ENCODE assay signal across 24 mouse cellular contexts in genomic region chr5:51771655-51772054, GRCm38 (mm10).
DNase-seq lines count a peak whose midpoint lies in the region; ATAC-seq lines count a peak whose summit lies in the region.
"Had no signal": no experiment of that assay in that cellular context is flagged by ENCODE, and none has a peak within 500 bp of the region (broad histone marks: within the 10 kb centered on the region; RNA-seq: fewer than 3 reads in every experiment).

No protein-coding gene starts in this region.

- no peak for DNase-seq in forebrain, embryonic 11.5 days (ENCODE audit: low spot score)
- peak; percentile 84 for DNase-seq in brain, adult 2 months (ENCODE audit: low read depth, low spot score)
- DNase-seq in cerebellum, adult 11 months = peak; percentile 9
- DNase-seq in cerebellum, adult 9-11 months = peak; percentile 54
- no peak for DNase-seq in layer of hippocampus, adult 9-11 months
- DNase-seq: adrenal gland, adult 2 months; B cell, adult 2 months; gastrocnemius, adult 2 months; kidney, postnatal 36 days; liver, postnatal 0 days; lung, postnatal 14 days; right cerebral cortex, postnatal 4 days; thymus, postnatal 36 days had no signal

- WGBS in forebrain, embryonic 16.5 days = 50% methylated on average over 2 of the region's 2 CpGs
- WGBS in forebrain, embryonic 11.5 days = 83% methylated on average over 2 of the region's 2 CpGs

- H3K4me3 ChIP-seq in forebrain, embryonic 16.5 days (replicated peaks; ENCODE audit: low read length) = no peak overlapping the region
- H3K4me3 ChIP-seq in forebrain, embryonic 11.5 days (ENCODE audit: low read depth, low read length) = no peak overlapping the region
- H3K4me3 ChIP-seq: gastrocnemius, adult 2 months; heart, embryonic 10.5 days; kidney, embryonic 15.5 days; limb, embryonic 12.5 days; megakaryocyte, embryonic 14.5 days had no signal

- peak; percentile 66 for ATAC-seq in forebrain, embryonic 16.5 days
- no peak for ATAC-seq in forebrain, embryonic 11.5 days (replicated peaks; ENCODE audit: low FRiP score)
- ATAC-seq in megakaryocyte progenitor cell, adult 5-6 weeks (replicated peaks; ENCODE audit: poor library complexity) = no peak
- ATAC-seq: intestine, postnatal 0 days; liver, postnatal 0 days; midbrain, embryonic 16.5 days had no signal

- no peaks in the 10 kb centered on the region for H3K27me3 ChIP-seq in forebrain, embryonic 16.5 days (replicated peaks; ENCODE audit: control insufficient read depth, insufficient read depth, low read length)
- no peaks in the 10 kb centered on the region for H3K27me3 ChIP-seq in forebrain, embryonic 11.5 days (ENCODE audit: control insufficient read depth, insufficient read depth, low read length)
- H3K27me3 ChIP-seq: CH12.LX; kidney, embryonic 15.5 days; limb, embryonic 12.5 days; megakaryocyte, embryonic 14.5 days had no signal

- H3K9ac ChIP-seq in forebrain, embryonic 16.5 days (replicated peaks; ENCODE audit: low read depth, low read length) = no peak overlapping the region
- H3K9ac ChIP-seq in forebrain, embryonic 11.5 days (ENCODE audit: low read length) = no peak overlapping the region
- H3K9ac ChIP-seq: kidney, embryonic 15.5 days; limb, embryonic 12.5 days; liver, postnatal 0 days had no signal

- no peaks in the 10 kb centered on the region for H3K36me3 ChIP-seq in forebrain, embryonic 16.5 days (ENCODE audit: control insufficient read depth, insufficient read depth)
- H3K36me3 ChIP-seq in forebrain, embryonic 11.5 days (ENCODE audit: control insufficient read depth, insufficient read depth, low read length) = no peaks in the 10 kb centered on the region
- H3K36me3 ChIP-seq: G1E; heart, embryonic 10.5 days; kidney, embryonic 15.5 days; limb, embryonic 12.5 days had no signal

- H3K27ac ChIP-seq in forebrain, embryonic 16.5 days (ENCODE audit: low read length) = no peak overlapping the region
- no peak overlapping the region for H3K27ac ChIP-seq in forebrain, embryonic 11.5 days (ENCODE audit: low read depth, low read length)
- H3K27ac ChIP-seq: gastrocnemius, adult 2 months; heart, embryonic 10.5 days; kidney, embryonic 15.5 days; limb, embryonic 12.5 days had no signal

- no peaks in the 10 kb centered on the region for H3K4me1 ChIP-seq in forebrain, embryonic 16.5 days (replicated peaks; ENCODE audit: control insufficient read depth, insufficient read depth, low read length)
- H3K4me1 ChIP-seq in forebrain, embryonic 11.5 days (replicated peaks; ENCODE audit: control insufficient read depth, insufficient read depth, low read length) = no peaks in the 10 kb centered on the region
- H3K4me1 ChIP-seq: heart, embryonic 10.5 days; kidney, embryonic 15.5 days; limb, embryonic 12.5 days; megakaryocyte, embryonic 14.5 days had no signal

- H3K4me2 ChIP-seq in forebrain, embryonic 16.5 days (ENCODE audit: low read length) = no peak overlapping the region
- H3K4me2 ChIP-seq in forebrain, embryonic 11.5 days (ENCODE audit: low read depth, low read length, severe bottlenecking) = no peak overlapping the region
- H3K4me2 ChIP-seq: kidney, embryonic 15.5 days; limb, embryonic 12.5 days; liver, embryonic 11.5 days had no signal

- H3K9me3 ChIP-seq in forebrain, embryonic 16.5 days (ENCODE audit: control insufficient read depth, low read length) = no peaks in the 10 kb centered on the region
- H3K9me3 ChIP-seq in forebrain, embryonic 11.5 days (ENCODE audit: control insufficient read depth, low read length) = no peaks in the 10 kb centered on the region
- H3K9me3 ChIP-seq: heart, embryonic 10.5 days; kidney, embryonic 15.5 days; limb, embryonic 12.5 days had no signal

Comparison
In these comparisons a context has a peak if more than half of its experiments do, and no peak if none do; other contexts are left out.
1. DNase-seq: peak in brain, adult 2 months (single experiment), cerebellum, adult 11 months (single experiment) and cerebellum, adult 9-11 months (single experiment); none in forebrain, embryonic 11.5 days (single experiment) and layer of hippocampus, adult 9-11 months (single experiment).